Mouse (Mus musculus) CH12.LX (cell line): ENCODE data around the gene Tmub1. TPM values are rescaled to one million over a fixed set of nuclear protein-coding genes. Genes with fewer than 3 reads are reported as not detected.

ENCODE experiments used
- DNase-seq: peaks from one replicate; pipeline ENCODE4 v3.0.0-alpha.2; 2013; ENCODE audit errors: extremely low read depth
- H3K27ac ChIP-seq: 2 replicates; pipeline ENCODE4 v1.5.1; 2012; ENCODE audit warnings: low read depth, mild to moderate bottlenecking, control low read depth, moderate library complexity; ENCODE audit not compliant: insufficient read depth
- H3K27me3 ChIP-seq: replicated peaks from 2 replicates; pipeline ENCODE3; 2012; ENCODE audit warnings: inconsistent platforms
- H3K36me3 ChIP-seq, 2 experiments: replicated peaks in 1 of 2; 2 replicates each; pipeline versions ENCODE3 to v1.6.1; 2012; ENCODE audit warnings: inconsistent platforms in 1 of 2, low read length in 1 of 2, mild to moderate bottlenecking in 1 of 2, mixed read lengths in 1 of 2, moderate library complexity in 1 of 2; ENCODE audit not compliant: control insufficient read depth in 1 of 2, insufficient read depth in 1 of 2
- H3K4me1 ChIP-seq, 2 experiments: 2 replicates each; pipeline ENCODE4 v1.6.1; 2012; ENCODE audit warnings: inconsistent platforms in 1 of 2, moderate library complexity in 1 of 2; ENCODE audit not compliant: insufficient read depth in 2 of 2, control insufficient read depth in 1 of 2
- H3K4me2 ChIP-seq: 2 replicates; pipeline ENCODE4 v1.6.1; 2012; ENCODE audit warnings: low read depth, mild to moderate bottlenecking, control low read depth; ENCODE audit not compliant: poor library complexity, insufficient read depth, severe bottlenecking
- H3K4me3 ChIP-seq, 3 experiments: fragments of 150-350 bp in 1 of 3; sonication (generic) in 1 of 3; replicated peaks in 1 of 3; 2 replicates each; pipeline versions ENCODE3 to v1.5.1; 2011 to 2012; ENCODE audit warnings: low read depth in 2 of 3, low read length in 2 of 3, mild to moderate bottlenecking in 2 of 3, moderate library complexity in 2 of 3, control low read depth in 1 of 3, improper control_type of control experiment in 1 of 3, inconsistent platforms in 1 of 3, mixed read lengths in 1 of 3; ENCODE audit not compliant: poor library complexity in 1 of 3
- H3K79me2 ChIP-seq: replicated peaks from 2 replicates; pipeline ENCODE4 v1.6.1; 2012; ENCODE audit warnings: mild to moderate bottlenecking, moderate library complexity; ENCODE audit not compliant: control insufficient read depth, poor library complexity, insufficient read depth, severe bottlenecking; ENCODE audit errors: extremely low read depth
- H3K9ac ChIP-seq: 2 replicates; pipeline ENCODE4 v1.6.1; 2012; ENCODE audit warnings: low read depth, mild to moderate bottlenecking, control low read depth, moderate library complexity; ENCODE audit not compliant: insufficient read depth
- H3K9me3 ChIP-seq: replicated peaks from 2 replicates; pipeline ENCODE3; 2012; ENCODE audit warnings: low read length, inconsistent platforms, mixed read lengths
- CHD2 ChIP-seq: IDR thresholded peaks from 2 replicates; pipeline ENCODE4 v1.6.1; 2011; ENCODE audit warnings: low read length, improper control_type of control experiment
- E2F4 ChIP-seq: IDR thresholded peaks from 2 replicates; pipeline ENCODE4 v1.6.1; 2011; ENCODE audit warnings: low read depth, low read length, improper control_type of control experiment; ENCODE audit not compliant: insufficient replicate concordance
- ETS1 ChIP-seq: conservative IDR thresholded peaks from 2 replicates; pipeline ENCODE4 v1.6.1; 2012; ENCODE audit warnings: low read depth, mild to moderate bottlenecking, inconsistent platforms, low read length, improper control_type of control experiment, moderate library complexity
- IRF4 ChIP-seq: IDR thresholded peaks from 2 replicates; pipeline ENCODE4 v1.6.1; 2014; ENCODE audit warnings: low read depth, mild to moderate bottlenecking, inconsistent platforms, low read length, improper control_type of control experiment
- JUND ChIP-seq: conservative IDR thresholded peaks from 2 replicates; pipeline ENCODE4 v1.6.1; 2011; ENCODE audit warnings: low read depth, low read length, improper control_type of control experiment
- KAT2A ChIP-seq: IDR thresholded peaks from 2 replicates; pipeline ENCODE4 v1.6.1; 2012; ENCODE audit warnings: low read length, improper control_type of control experiment, inconsistent platforms; ENCODE audit not compliant: insufficient replicate concordance
- MAFK ChIP-seq: IDR thresholded peaks from 2 replicates; pipeline ENCODE4 v1.6.1; 2011; ENCODE audit warnings: low read length, improper control_type of control experiment; ENCODE audit not compliant: insufficient replicate concordance
- MXI1 ChIP-seq: IDR thresholded peaks from 2 replicates; pipeline ENCODE4 v1.6.1; 2011; ENCODE audit warnings: mild to moderate bottlenecking, low read depth, low read length, improper control_type of control experiment
- POLR2A ChIP-seq: IDR thresholded peaks from 2 replicates; pipeline ENCODE4 v1.6.1; 2011; ENCODE audit warnings: low read depth, mild to moderate bottlenecking, improper control_type of control experiment, low read length
- POLR2AphosphoS2 ChIP-seq: IDR thresholded peaks from 2 replicates; pipeline ENCODE4 v1.6.1; 2011; ENCODE audit warnings: low read depth, low read length, improper control_type of control experiment
- RCOR1 ChIP-seq: conservative IDR thresholded peaks from 2 replicates; pipeline ENCODE4 v1.6.1; 2012; ENCODE audit warnings: low read depth, mild to moderate bottlenecking, inconsistent platforms, low read length, improper control_type of control experiment
- SIN3A ChIP-seq: IDR thresholded peaks from 2 replicates; pipeline ENCODE4 v1.6.1; 2012; ENCODE audit warnings: low read length, improper control_type of control experiment, inconsistent platforms
- SMC3 ChIP-seq: IDR thresholded peaks from 2 replicates; pipeline ENCODE4 v1.6.1; 2011; ENCODE audit warnings: low read depth, low read length, improper control_type of control experiment
- USF1 ChIP-seq: IDR thresholded peaks from 2 replicates; pipeline ENCODE4 v1.6.1; 2014; ENCODE audit warnings: low read depth, mild to moderate bottlenecking, inconsistent platforms, low read length, improper control_type of control experiment
- USF2 ChIP-seq: conservative IDR thresholded peaks from 2 replicates; pipeline ENCODE4 v1.6.1; 2011; ENCODE audit warnings: low read depth, low read length, improper control_type of control experiment
- ZC3H11A ChIP-seq: IDR thresholded peaks from 2 replicates; pipeline ENCODE4 v1.6.1; 2012; ENCODE audit warnings: low read depth, mild to moderate bottlenecking, inconsistent platforms, low read length, improper control_type of control experiment
- ZMIZ1 ChIP-seq: IDR thresholded peaks from 2 replicates; pipeline ENCODE4 v1.6.1; 2012; ENCODE audit warnings: low read depth, mild to moderate bottlenecking, inconsistent platforms, low read length, improper control_type of control experiment
- dilution Hi-C: fragments of 300-500 bp; cut with MboI; formaldehyde crosslinking; loops from 2 replicates; pipeline ENCODE4 v1.14.3; 2020; ENCODE audit warnings: low sequenced_read_pairs; ENCODE audit not compliant: extremely low pct_unique_long_range_greater_than_20kb, extremely low pct_ligation_motif_present
- in situ Hi-C: fragments of 300-500 bp; cut with MboI; formaldehyde crosslinking; loops from 3 replicates; pipeline ENCODE4 v1.14.3; 2019; ENCODE audit warnings: low sequenced_read_pairs, low pct_ligation_motif_present, low pct_unique_long_range_greater_than_20kb, mixed read lengths
- polyA plus RNA-seq: library from polyadenylated mRNA; unstranded; fragments of >175 nt; gene quantifications from 2 replicates; pipeline ENCODE4 v1.2.1, GENCODE M21; 2012; ENCODE audit warnings: low read depth; ENCODE audit not compliant: insufficient read length
- total RNA-seq, 2 experiments: library from RNA; depleted of rRNA; stranded (reverse); fragments of 300-350 nt in 1 of 2; fragments of >200 nt in 1 of 2; gene quantifications; 2 replicates each; pipeline ENCODE4 v1.2.3; 2012 to 2014

Tmub1 gene
- total and polyA plus RNA-seq, 3 experiments, result 6.1 to 13.1 (median 11.2) TPM

- peaks cover 0 to 13% of the 10 kb centered on the region in 2 experiments; a peak in 2 of 4 replicates for H3K4me1 ChIP-seq
- H3K27me3 ChIP-seq, result no peaks in the 10 kb centered on the region
- no peak for DNase-seq
- H3K79me2 ChIP-seq, result no peaks in the 10 kb centered on the region
- H3K9ac ChIP-seq, result no peak overlapping the region
- peaks cover 38 to 74% of the 10 kb centered on the region in 2 experiments for H3K36me3 ChIP-seq
- in situ Hi-C loops (no loop called here), dilution Hi-C loops (no loop called here)
- no peak overlapping the region for H3K4me2 ChIP-seq
- TF ChIP-seq RCOR1 (no peak), USF1 (no peak), ETS1 (no peak), E2F4 (no peak), MAFK (no peak), POLR2AphosphoS2 (no peak), USF2 (no peak), KAT2A (no peak)
- H3K4me3 ChIP-seq, result no peak overlapping the region
- no peaks in the 10 kb centered on the region for H3K9me3 ChIP-seq
- no peak overlapping the region for H3K27ac ChIP-seq
Observed at GRCm38 (mm10) chr5:24408651-24409050, 39.0 kb downstream of the Tmub1 start.

GRCm38 (mm10) chr5:24405389-24405876, 42.2 kb downstream of the Tmub1 start:
- TF ChIP-seq IRF4 (no peak), CHD2 (no peak), POLR2A (no peak), MXI1 (no peak), SIN3A (no peak), ETS1 (no peak), JUND (no peak), ZMIZ1 (no peak), ZC3H11A (no peak), SMC3 (no peak)
- in situ Hi-C loops, result no loop called here
- H3K9me3 ChIP-seq, result no peaks in the 10 kb centered on the region
- no peak overlapping the region for H3K27ac ChIP-seq
- no peaks in the 10 kb centered on the region for H3K27me3 ChIP-seq
- peaks cover 63 to 97% of the 10 kb centered on the region in 2 experiments for H3K36me3 ChIP-seq
- H3K4me1 ChIP-seq, result peaks cover 0 to 13% of the 10 kb centered on the region in 2 experiments; a peak in 2 of 4 replicates
- no peak overlapping the region for H3K4me3 ChIP-seq
- dilution Hi-C loops, result no loop called here
- H3K9ac ChIP-seq, result no peak overlapping the region
- H3K4me2 ChIP-seq, result no peak overlapping the region
- no peaks in the 10 kb centered on the region for H3K79me2 ChIP-seq
- DNase-seq, result no peak
